Mouse (Mus musculus) fat pad, adult 2 months (tissue): ENCODE data around the gene Ubxn11.

Source experiments
- DNase-seq: peaks from one replicate; pipeline ENCODE4 v3.0.0-alpha.2; 2011; ENCODE audit warnings: low read depth, low spot score; ENCODE audit errors: extremely low read depth

Gene Ubxn11

DNA sequence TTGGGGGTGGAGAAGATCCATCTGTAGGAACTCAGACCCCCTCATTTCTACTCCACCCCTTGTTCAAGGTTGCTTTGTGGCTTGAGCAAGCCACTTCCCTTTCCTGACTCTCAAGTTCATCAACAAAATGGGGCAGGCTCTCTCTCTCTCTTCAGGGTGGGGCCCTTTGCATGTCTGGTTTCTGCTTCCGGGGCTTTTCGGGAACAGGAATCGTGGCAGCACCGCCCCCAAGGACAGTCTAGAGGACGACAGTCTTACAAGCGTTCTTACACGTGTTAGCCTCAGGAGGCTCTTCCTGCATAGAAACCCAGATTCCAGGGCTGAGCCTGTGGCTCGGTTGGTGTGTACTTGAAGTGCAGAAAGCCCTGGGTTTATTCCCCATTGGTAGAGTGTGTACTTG, 14.6 kb downstream of the Ubxn11 start:
- DNase-seq, result no peak

- no peak for DNase-seq
Observed at GRCm38 (mm10) chr4:134118126-134118800, 15.9 kb downstream of the Ubxn11 start.

DNA sequence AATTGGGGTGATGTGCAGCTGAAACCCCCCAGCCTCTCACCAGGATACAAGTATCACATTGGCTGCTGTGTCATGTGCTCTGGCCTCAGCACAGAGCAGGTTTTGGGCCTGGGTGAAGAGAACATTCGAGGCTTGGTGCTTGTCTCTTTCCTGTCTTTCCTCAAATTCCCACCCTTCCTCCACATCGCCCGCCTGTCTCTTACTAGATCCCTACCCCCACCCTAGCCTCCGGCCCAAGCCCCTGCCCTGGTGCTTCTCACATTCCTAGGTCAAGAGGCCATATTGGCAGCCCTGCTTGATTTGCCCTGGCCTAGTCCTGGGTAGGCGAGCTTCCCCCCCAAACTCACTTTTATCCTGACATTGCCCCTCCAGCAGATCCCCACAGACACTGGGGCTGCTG, 16.7 kb downstream of the Ubxn11 start:
- no peak for DNase-seq

- no peak for DNase-seq
Observed at GRCm38 (mm10) chr4:134119644-134120043, 17.3 kb downstream of the Ubxn11 start.

DNA sequence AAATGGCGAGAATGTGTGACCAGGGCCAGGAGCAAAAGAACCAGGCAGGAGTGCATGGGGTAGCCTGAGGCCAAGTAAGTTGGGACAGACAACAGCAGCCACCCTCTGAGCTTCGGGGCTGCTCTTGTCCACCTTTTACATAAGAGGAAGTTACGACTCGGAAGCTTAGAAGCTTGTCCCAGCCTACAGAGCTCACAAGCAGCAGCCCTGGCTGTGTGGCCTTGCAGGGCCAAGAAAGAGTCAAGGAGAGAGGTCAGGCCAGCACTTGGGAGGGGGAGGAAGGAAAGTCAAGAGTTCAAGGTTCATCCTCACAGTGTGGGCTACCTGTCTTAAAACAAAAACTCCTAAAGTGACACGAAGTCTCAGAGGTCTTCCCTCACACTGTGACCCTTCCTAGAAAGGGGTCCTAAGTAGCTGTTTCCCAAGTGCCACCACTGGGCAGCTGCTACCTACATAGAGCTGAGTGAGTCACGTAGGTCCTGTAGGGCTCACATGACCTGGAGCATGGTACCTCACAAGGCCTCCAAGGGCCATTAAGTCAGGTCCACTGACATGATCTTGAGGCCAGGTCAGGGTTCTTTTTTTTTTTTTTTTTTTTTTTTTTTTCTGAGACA, 17.9 kb downstream of the Ubxn11 start:
- no peak for DNase-seq

GRCm38 (mm10) chr4:134120916-134121315, 18.5 kb downstream of the Ubxn11 start:
- no peak for DNase-seq

GRCm38 (mm10) chr4:134121571-134121970, 19.2 kb downstream of the Ubxn11 start:
- no peak for DNase-seq

DNA sequence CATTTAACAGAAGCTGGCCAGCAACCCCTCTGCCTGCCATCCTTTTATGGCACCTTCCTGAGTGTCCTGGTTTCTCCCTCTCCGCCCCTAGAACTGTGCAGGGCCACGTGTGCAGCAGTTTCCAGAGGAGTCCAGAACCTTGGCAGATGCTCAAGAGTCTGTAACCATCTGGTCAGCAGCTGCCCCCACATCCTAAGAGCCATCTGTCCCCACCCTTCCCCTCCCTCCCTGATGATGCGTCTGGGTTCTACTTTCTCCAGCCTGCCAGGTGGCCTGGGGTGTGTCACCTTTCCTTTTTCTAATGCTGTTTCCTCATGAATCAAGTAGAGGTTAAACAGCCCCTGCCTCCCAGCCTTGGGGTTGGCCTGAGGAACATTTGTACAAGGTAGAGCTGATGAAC, 19.9 kb downstream of the Ubxn11 start:
- DNase-seq, result no peak

DNA sequence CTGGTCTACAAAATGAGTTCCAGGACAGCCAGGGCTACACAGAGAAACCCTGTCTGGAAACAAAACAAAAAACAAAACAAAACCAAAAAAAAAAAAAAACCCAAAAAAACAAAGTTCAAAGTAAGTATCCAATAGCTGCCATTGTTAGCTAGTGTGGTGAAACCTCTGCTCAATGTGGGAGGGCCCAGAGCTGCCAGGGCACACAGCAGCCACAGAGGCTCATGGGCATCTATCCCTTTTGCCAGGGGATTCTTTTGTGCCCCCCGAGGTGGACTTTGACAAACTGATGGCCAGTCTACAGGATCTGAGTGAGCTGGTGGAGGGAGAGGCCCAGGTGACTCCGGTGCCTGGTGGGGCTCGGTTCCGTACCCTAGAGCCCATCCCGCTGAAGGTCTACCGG, 20.8 kb downstream of the Ubxn11 start:
- DNase-seq, result no peak

GRCm38 (mm10) chr4:134123680-134124551, 21.5 kb downstream of the Ubxn11 start:
- no peak for DNase-seq

GRCm38 (mm10) chr4:134125383-134126060, 23.2 kb downstream of the Ubxn11 start:
- DNase-seq, result no peak

- no peak for DNase-seq
Observed at GRCm38 (mm10) chr4:134126300-134127120, 24.1 kb downstream of the Ubxn11 start.

DNA sequence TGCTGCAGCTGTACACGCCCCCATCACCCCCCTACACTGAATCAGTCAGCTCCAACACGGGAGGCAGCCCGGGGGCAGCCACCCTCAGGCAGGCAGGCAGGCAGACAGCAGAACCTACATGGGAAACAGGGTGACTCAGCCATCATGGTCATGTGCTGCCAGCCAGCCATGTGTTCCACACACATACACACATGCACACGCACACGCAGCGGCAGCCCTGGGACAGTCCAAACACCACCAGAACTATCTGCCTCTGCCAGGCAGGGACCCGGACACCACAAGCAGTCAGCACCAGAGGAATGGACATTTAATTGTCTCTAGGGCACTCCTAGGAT, 24.7 kb downstream of the Ubxn11 start:
- DNase-seq, result no peak

- DNase-seq, result no peak
Observed at GRCm38 (mm10) chr4:134127793-134128192, 25.4 kb downstream of the Ubxn11 start.

GRCm38 (mm10) chr4:134128221-134128982, 26.0 kb downstream of the Ubxn11 start, which contains the start of gene Sh3bgrl3:
TSS of gene Sh3bgrl3 (minus strand) at chr4:134128789.
- no peak for DNase-seq

DNA sequence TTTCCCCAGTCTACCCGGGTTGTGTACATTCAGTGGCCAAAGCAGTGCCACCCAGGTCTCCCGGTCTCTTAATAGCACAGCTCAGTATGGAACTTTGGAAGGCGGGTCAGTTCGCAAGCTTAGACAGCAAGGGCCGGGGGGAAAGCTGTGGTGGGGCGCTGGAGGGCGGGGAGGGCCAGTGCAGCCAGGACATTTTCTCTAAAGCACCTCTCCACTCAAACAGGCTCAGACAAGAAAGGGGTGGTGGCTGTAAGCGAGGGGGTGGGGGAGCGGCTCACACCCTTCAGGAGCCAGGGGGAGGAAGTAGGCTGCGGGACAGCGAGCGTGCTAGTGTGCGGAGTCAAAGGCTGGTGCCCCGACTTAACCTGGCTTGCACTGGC, 26.6 kb downstream of the Ubxn11 start:
- no peak for DNase-seq

GRCm38 (mm10) chr4:134129482-134129881, 27.1 kb downstream of the Ubxn11 start:
- no peak for DNase-seq

DNA sequence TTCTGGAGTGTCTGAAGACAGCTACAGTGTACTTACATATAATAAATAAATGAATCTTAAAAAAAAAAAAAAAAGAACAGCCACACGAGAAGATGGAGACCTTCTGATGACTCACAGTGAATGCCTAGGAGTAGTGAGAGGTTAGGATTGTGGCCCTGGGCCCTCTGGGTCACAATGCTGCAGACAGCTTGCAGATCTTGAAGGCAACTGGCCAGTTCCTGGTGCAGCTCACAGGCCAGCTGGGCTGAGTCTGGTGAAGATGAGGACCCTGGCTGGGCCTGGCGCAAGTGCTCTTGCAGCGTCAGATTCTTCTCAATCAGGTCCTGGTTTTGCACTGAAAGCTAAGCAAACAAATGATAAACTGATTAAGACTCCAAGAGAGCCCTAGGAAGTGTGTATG, 29.7 kb downstream of the Ubxn11 start:
- DNase-seq, result no peak

- DNase-seq, result no peak
Observed at GRCm38 (mm10) chr4:134132519-134133095, 30.2 kb downstream of the Ubxn11 start.
